Mouse (Mus musculus): ENCODE results near the gene Gm17660. TPM values are rescaled to one million over a fixed set of nuclear protein-coding genes. Genes with fewer than 3 reads are reported as not detected.
"Not testable (repeated sequence)": the region's sequence is repeated elsewhere in the genome, so short reads cannot be mapped to it uniquely, and the experiment has no call there.

Gm17660 gene
- total and polyA plus RNA-seq, 3 experiments: not detected

GRCm38 (mm10) chr5:104039154-104039932 lies 38.1 kb downstream of the Gm17660 start:
- peak; percentile 49 for DNase-seq

GRCm38 (mm10) chr5:104036686-104037085 lies 40.7 kb downstream of the Gm17660 start:
- DNase-seq: no peak

GRCm38 (mm10) chr5:104035824-104036223 lies 41.6 kb downstream of the Gm17660 start:
- DNase-seq: no peak

- DNase-seq: no peak
Measured at GRCm38 (mm10) chr5:104035066-104035465, 42.3 kb downstream of the Gm17660 start.

- no peak for DNase-seq
Measured at GRCm38 (mm10) chr5:104032434-104033097, 44.8 kb downstream of the Gm17660 start.

GRCm38 (mm10) chr5:104025245-104025854 lies 52.1 kb downstream of the Gm17660 start:
- no peak for DNase-seq

- no peak for DNase-seq
Measured at GRCm38 (mm10) chr5:104024762-104025161, 52.6 kb downstream of the Gm17660 start.

- DNase-seq: not testable (repeated sequence)
Measured at GRCm38 (mm10) chr5:104024193-104024592, 53.2 kb downstream of the Gm17660 start.

GRCm38 (mm10) chr5:104023289-104024020 lies 54.0 kb downstream of the Gm17660 start:
- no peak for DNase-seq

- DNase-seq: no peak
Measured at GRCm38 (mm10) chr5:104022558-104022957, 54.9 kb downstream of the Gm17660 start.

- peak; percentile 94 for DNase-seq
Measured at GRCm38 (mm10) chr5:104021597-104022378, 55.6 kb downstream of the Gm17660 start, which contains the start of gene Hsd17b11. Gene Hsd17b11 (minus strand): TSS chr5:104021919.

Small RNA genes within 50 kb of the gene (microRNA-seq; reads per million reads assigned to microRNA genes)
- gene Mir5619: 0 reads per million in 2 experiments

Other genes with a start within 250 kb of the Gm17660 start
- gene Klhl8, start 166.3 kb downstream of the Gm17660 start, total RNA-seq (2021): 10 to 100 TPM; 15.2 to 17.7 TPM
- gene Klhl8, start 166.3 kb downstream of the Gm17660 start, polyA plus RNA-seq (2012; rRNA removed): 3.7 and 4.0 TPM in 2 replicates
- gene Hsd17b13, start 100.2 kb downstream of the Gm17660 start, total RNA-seq (2021): 1 to 10 TPM in 1 of 2 experiments, not detected in 1; 1.4 TPM
- gene Hsd17b13, start 100.2 kb downstream of the Gm17660 start, polyA plus RNA-seq (2012; rRNA removed): not detected in 2 replicates
- gene Hsd17b11, start 55.7 kb downstream of the Gm17660 start, total RNA-seq (2021): 10 to 100 TPM; 67.2 to 69.0 TPM
- gene Hsd17b11, start 55.7 kb downstream of the Gm17660 start, polyA plus RNA-seq (2012; rRNA removed): 18.2 and 19.2 TPM in 2 replicates
- 10 to 100 TPM; 63.0 to 73.2 TPM for gene Nudt9, start 31.3 kb downstream of the Gm17660 start, total RNA-seq (2021)
- gene Nudt9, start 31.3 kb downstream of the Gm17660 start, polyA plus RNA-seq (2012; rRNA removed): 101 and 113 TPM in 2 replicates
- 10 to 100 TPM; 30.4 to 30.6 TPM for gene Sparcl1, start 36.1 kb upstream of the Gm17660 start, total RNA-seq (2021)
- 10.9 and 13.1 TPM in 2 replicates for gene Sparcl1, start 36.1 kb upstream of the Gm17660 start, polyA plus RNA-seq (2012; rRNA removed)
- not detected for gene Dspp, start 93.1 kb upstream of the Gm17660 start, total RNA-seq (2021)
- not detected in 2 replicates for gene Dspp, start 93.1 kb upstream of the Gm17660 start, polyA plus RNA-seq (2012; rRNA removed)
- under 1 TPM in 1 of 2 experiments, not detected in 1; 0.10 TPM for gene Dmp1, start 125.0 kb upstream of the Gm17660 start, total RNA-seq (2021)
- not detected in 2 replicates for gene Dmp1, start 125.0 kb upstream of the Gm17660 start, polyA plus RNA-seq (2012; rRNA removed)
- under 1 TPM in 1 of 2 experiments, not detected in 1; 0.32 TPM for gene Ibsp, start 221.6 kb upstream of the Gm17660 start, total RNA-seq (2021)
- gene Ibsp, start 221.6 kb upstream of the Gm17660 start, polyA plus RNA-seq (2012; rRNA removed): not detected in 2 replicates
- gene Mepe, start 247.7 kb upstream of the Gm17660 start, total RNA-seq (2021): not detected
- gene Mepe, start 247.7 kb upstream of the Gm17660 start, polyA plus RNA-seq (2012; rRNA removed): not detected in 2 replicates